Mouse (Mus musculus) kidney, embryonic 14.5 days (tissue): ENCODE measurements at regions not wholly inside any gene's neighbourhood (a gene's known extent, or its start where the extent isn't known, plus 50 kb on each side); places are given as distances from the start of the nearest gene placed in this dataset.

Experiments
- ATAC-seq: fragments of 200-750 bp; cut with Nextera tagmentation; 2 replicates; pipeline ENCODE4 v1.8.0; 2017; ENCODE audit warnings: moderate number of reproducible peaks, mild to moderate bottlenecking, moderate TSS enrichment, moderate library complexity; ENCODE audit not compliant: low FRiP score, low TSS enrichment
- H3K27ac ChIP-seq: fragments of 300-500 bp; sonication (generic); 2 replicates; pipeline ENCODE4 v1.5.1; 2014; ENCODE audit warnings: low read depth, mild to moderate bottlenecking, low read length, moderate library complexity, mixed read lengths
- H3K27me3 ChIP-seq: fragments of 300-500 bp; sonication (generic); 2 replicates; pipeline ENCODE4 v1.6.1; 2014; ENCODE audit warnings: mild to moderate bottlenecking, low read length; ENCODE audit not compliant: control insufficient read depth, insufficient read depth
- H3K36me3 ChIP-seq: fragments of 300-500 bp; sonication (generic); 2 replicates; pipeline ENCODE4 v1.6.1; 2014; ENCODE audit warnings: low read length, mixed read lengths; ENCODE audit not compliant: control insufficient read depth, insufficient read depth
- H3K4me1 ChIP-seq: fragments of 300-500 bp; sonication (generic); 2 replicates; pipeline ENCODE4 v1.6.1; 2014; ENCODE audit warnings: low read length, mixed read lengths; ENCODE audit not compliant: control insufficient read depth, insufficient read depth
- H3K4me2 ChIP-seq: fragments of 300-500 bp; sonication (generic); replicated peaks from 2 replicates; pipeline ENCODE4 v1.6.1; 2014; ENCODE audit warnings: low read depth, mild to moderate bottlenecking, low read length
- H3K4me3 ChIP-seq: fragments of 300-500 bp; sonication (generic); 2 replicates; pipeline ENCODE4 v1.5.1; 2014; ENCODE audit warnings: mild to moderate bottlenecking, low read length
- H3K9ac ChIP-seq: fragments of 300-500 bp; sonication (generic); 2 replicates; pipeline ENCODE4 v1.6.1; 2014; ENCODE audit warnings: low read depth, mild to moderate bottlenecking, low read length, moderate library complexity
- H3K9me3 ChIP-seq: fragments of 300-500 bp; sonication (generic); 2 replicates; pipeline ENCODE4 v1.6.1; 2016; ENCODE audit warnings: low read length; ENCODE audit not compliant: control insufficient read depth
- WGBS: fragments of 180-500 bp; shearing (Covaris S2); extraction: QIAGEN DNeasy Blood & Tissue Kit; methylation state at CpG from one replicate; pipeline ENCODE4 v1.1.7; 2014; 5-methylcytosine and 5-hydroxymethylcytosine counted together

- Histone ChIP-seq H3K36me3 (no peaks in the 10 kb centered on the region), H3K4me3 (no peak overlapping the region), H3K27ac (no peak overlapping the region), H3K9ac (no peak overlapping the region), H3K4me2 (no peak overlapping the region), H3K9me3 (no peaks in the 10 kb centered on the region), H3K27me3 (no peaks in the 10 kb centered on the region), H3K4me1 (no peaks in the 10 kb centered on the region)
- WGBS = 81% methylated on average over 2 of the region's 2 CpGs
- ATAC-seq = no peak
Measured at GRCm38 (mm10) chr6:22411796-22412195, 55.8 kb upstream of the Fam3c start.

- no peak for ATAC-seq
- WGBS = 63% methylated on average over 7 of the region's 7 CpGs
- no peak overlapping the region for H3K27ac ChIP-seq
- H3K27me3 ChIP-seq = no peaks in the 10 kb centered on the region
- H3K9me3 ChIP-seq = no peaks in the 10 kb centered on the region
- no peaks in the 10 kb centered on the region for H3K4me1 ChIP-seq
- no peaks in the 10 kb centered on the region for H3K36me3 ChIP-seq
- no peak overlapping the region for H3K4me2 ChIP-seq
- H3K9ac ChIP-seq = no peak overlapping the region
- no peak overlapping the region for H3K4me3 ChIP-seq
Measured at GRCm38 (mm10) chr6:22408808-22409589, 53.0 kb upstream of the Fam3c start.
